Mouse (Mus musculus): ENCODE measurements around the gene Gm11437.

- TF ChIP-seq POLR2A (IDR thresholded peaks at IDR 0.05; ENCODE audit: borderline replicate concordance, extremely low read depth, low read depth, low read length) (no peak), CTCF (IDR thresholded peaks at IDR 0.05; ENCODE audit: insufficient read depth, low read length) (no peak)
Observed at GRCm38 (mm10) chr11:84107137-84107536, 60.1 kb downstream of the Gm11437 start.
